Mouse (Mus musculus) megakaryocyte-erythroid progenitor cell, adult 5-6 weeks (primary cell): ENCODE results near the gene Calr3. TPM values are rescaled to one million over a fixed set of nuclear protein-coding genes. Genes with fewer than 3 reads are reported as not detected.

Source experiments
- ATAC-seq: replicated peaks from 2 replicates; pipeline ENCODE4 v1.8.0; 2016; ENCODE audit warnings: mild to moderate bottlenecking, inconsistent platforms; ENCODE audit not compliant: severe bottlenecking, poor library complexity, low FRiP score, low TSS enrichment
- total RNA-seq, 2 experiments: library from RNA; stranded (forward) in 1 of 2; stranded (reverse) in 1 of 2; fragments of 200-1000, 215-1000 nt in 1 of 2; fragments of >200 nt in 1 of 2; fragmentation: Nextera tagmentation in 1 of 2; gene quantifications; 2 replicates each; pipeline ENCODE4 v1.2.3; 2014 to 2017

Gene Calr3
- total RNA-seq, 2 experiments from 2014 or later: 0.79 to 6.2 TPM

DNA sequence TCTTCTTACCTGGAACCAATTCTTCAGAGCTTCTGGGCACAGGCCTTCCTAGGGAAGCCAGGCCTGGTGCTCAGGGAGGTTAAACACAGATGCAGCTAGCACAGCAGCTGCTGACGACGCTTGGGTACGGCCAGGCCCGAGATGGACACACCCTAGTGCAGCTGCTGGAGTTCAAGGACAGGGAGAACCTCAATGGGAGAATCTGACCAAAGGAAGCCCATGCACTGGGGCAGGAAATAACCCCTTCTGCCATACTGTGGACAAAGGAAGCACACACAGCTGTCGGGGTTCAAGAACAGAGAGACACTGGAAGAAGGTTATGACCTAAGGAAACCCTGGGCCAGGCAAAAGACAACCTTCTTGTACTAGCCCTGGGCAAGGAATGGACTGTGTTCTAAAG lies 68.5 kb downstream of the Calr3 start:
- ATAC-seq: no peak

Other genes with a start within 250 kb of the Calr3 start
- not detected in 2 replicates for gene Cib3, start 231.0 kb downstream of the Calr3 start, total RNA-seq (2014; fragmentation: Nextera tagmentation)
- not detected in 2 replicates for gene Cib3, start 231.0 kb downstream of the Calr3 start, total RNA-seq (2017)
- not detected in 2 replicates for gene Gm11034, start 230.2 kb downstream of the Calr3 start, total RNA-seq (2014; fragmentation: Nextera tagmentation)
- not detected in 2 replicates for gene Gm11034, start 230.2 kb downstream of the Calr3 start, total RNA-seq (2017)
- gene Fam32a, start 224.1 kb downstream of the Calr3 start, total RNA-seq (2014; fragmentation: Nextera tagmentation): 42.0 and 49.1 TPM in 2 replicates
- 47.2 and 58.1 TPM in 2 replicates for gene Fam32a, start 224.1 kb downstream of the Calr3 start, total RNA-seq (2017)
- gene Ap1m1, start 203.9 kb downstream of the Calr3 start, total RNA-seq (2014; fragmentation: Nextera tagmentation): 110 and 155 TPM in 2 replicates
- gene Ap1m1, start 203.9 kb downstream of the Calr3 start, total RNA-seq (2017): 63.6 and 64.8 TPM in 2 replicates
- gene Gm10282, start 138.6 kb downstream of the Calr3 start, total RNA-seq (2014; fragmentation: Nextera tagmentation): 6.8 and 12.5 TPM in 2 replicates
- gene Gm10282, start 138.6 kb downstream of the Calr3 start, total RNA-seq (2017): 7.4 and 11.2 TPM in 2 replicates
- gene Klf2, start 124.8 kb downstream of the Calr3 start, total RNA-seq (2014; fragmentation: Nextera tagmentation): 4.0 and 4.4 TPM in 2 replicates
- 2.3 and 5.1 TPM in 2 replicates for gene Klf2, start 124.8 kb downstream of the Calr3 start, total RNA-seq (2017)
- gene Eps15l1, start 22.4 kb downstream of the Calr3 start, total RNA-seq (2014; fragmentation: Nextera tagmentation): 83.6 and 114 TPM in 2 replicates
- gene Eps15l1, start 22.4 kb downstream of the Calr3 start, total RNA-seq (2017): 28.8 and 37.5 TPM in 2 replicates
- gene 1700030K09Rik, start within 50 bp of the Calr3 start, total RNA-seq (2014; fragmentation: Nextera tagmentation): 5.4 and 13.0 TPM in 2 replicates
- 5.2 and 6.9 TPM in 2 replicates for gene 1700030K09Rik, start within 50 bp of the Calr3 start, total RNA-seq (2017)
- 118 and 132 TPM in 2 replicates for gene Cherp, start 31.4 kb upstream of the Calr3 start, total RNA-seq (2014; fragmentation: Nextera tagmentation)
- 15.6 and 34.7 TPM in 2 replicates for gene Cherp, start 31.4 kb upstream of the Calr3 start, total RNA-seq (2017)
- gene Slc35e1, start 48.7 kb upstream of the Calr3 start, total RNA-seq (2014; fragmentation: Nextera tagmentation): 16.7 and 18.8 TPM in 2 replicates
- 11.5 and 15.4 TPM in 2 replicates for gene Slc35e1, start 48.7 kb upstream of the Calr3 start, total RNA-seq (2017)
- 14.6 and 15.2 TPM in 2 replicates for gene Med26, start 104.4 kb upstream of the Calr3 start, total RNA-seq (2014; fragmentation: Nextera tagmentation)
- gene Med26, start 104.4 kb upstream of the Calr3 start, total RNA-seq (2017): 8.9 and 10.1 TPM in 2 replicates
- gene Smim7, start 127.2 kb upstream of the Calr3 start, total RNA-seq (2014; fragmentation: Nextera tagmentation): 23.2 and 30.0 TPM in 2 replicates
- 40.7 and 71.8 TPM in 2 replicates for gene Smim7, start 127.2 kb upstream of the Calr3 start, total RNA-seq (2017)
- gene Tmem38a, start 128.2 kb upstream of the Calr3 start, total RNA-seq (2014; fragmentation: Nextera tagmentation): not detected in 2 replicates
- not detected in 2 replicates for gene Tmem38a, start 128.2 kb upstream of the Calr3 start, total RNA-seq (2017)
- gene Nwd1, start 202.8 kb upstream of the Calr3 start, total RNA-seq (2014; fragmentation: Nextera tagmentation): 4.4 and 6.1 TPM in 2 replicates
- gene Nwd1, start 202.8 kb upstream of the Calr3 start, total RNA-seq (2017): 1.9 and 5.8 TPM in 2 replicates